Mouse (Mus musculus): ENCODE data around the gene Mllt6. TPM values are rescaled to one million over a fixed set of nuclear protein-coding genes. Genes with fewer than 3 reads are reported as not detected.
A peak's percentile ranks its signal among the peaks of the same experiment; 100 is the strongest.
"Not testable (repeated sequence)": the region's sequence is repeated elsewhere in the genome, so short reads cannot be mapped to it uniquely, and the experiment has no call there.

Gene Mllt6
- polyA plus RNA-seq, 1 experiment = 48.7 TPM

- Histone ChIP-seq H3K4me3 (ENCODE audit: insufficient read depth, low read length) (peak overlapping the region; percentile 72; the same call in 1 of the 2 replicates), H3K4me1 (ENCODE audit: control insufficient read depth, insufficient read depth, low read length) (peaks cover 7% of the 10 kb centered on the region; the same call in 1 of the 2 replicates), H3K27ac (ENCODE audit: insufficient read depth, low read depth, low read length) (no peak overlapping the region)
- no peak for TF ChIP-seq POLR2A (IDR thresholded peaks at IDR 0.05; ENCODE audit: borderline replicate concordance, low read depth, low read length)
- no peak for TF ChIP-seq CTCF (IDR thresholded peaks at IDR 0.05; ENCODE audit: low read depth, low read length)
Observed at GRCm38 (mm10) chr11:97628303-97628567, 35.0 kb upstream of the Mllt6 start.

GRCm38 (mm10) chr11:97628568-97629518 lies 34.4 kb upstream of the Mllt6 start:
- TF ChIP-seq POLR2A (IDR thresholded peaks at IDR 0.05; ENCODE audit: borderline replicate concordance, low read depth, low read length) (no peak), CTCF (IDR thresholded peaks at IDR 0.05; ENCODE audit: low read depth, low read length) (no peak)
- H3K4me1 ChIP-seq (ENCODE audit: control insufficient read depth, insufficient read depth, low read length) = peaks cover 7% of the 10 kb centered on the region; the same call in 1 of the 2 replicates
- H3K27ac ChIP-seq (ENCODE audit: insufficient read depth, low read depth, low read length) = no peak overlapping the region
- peak overlapping the region; percentile 72 for H3K4me3 ChIP-seq (ENCODE audit: insufficient read depth, low read length)

GRCm38 (mm10) chr11:97629576-97629975 lies 33.6 kb upstream of the Mllt6 start, which contains the start of gene Epop:
Epop (minus strand) TSS chr11:97629702.
- TF ChIP-seq POLR2A (IDR thresholded peaks at IDR 0.05; ENCODE audit: borderline replicate concordance, low read depth, low read length) (peak; percentile 17; the same call in 1 of the 2 replicates), CTCF (IDR thresholded peaks at IDR 0.05; ENCODE audit: low read depth, low read length) (no peak)
- Histone ChIP-seq H3K4me1 (ENCODE audit: control insufficient read depth, insufficient read depth, low read length) (peaks cover 7% of the 10 kb centered on the region; the same call in 1 of the 2 replicates), H3K27ac (ENCODE audit: insufficient read depth, low read depth, low read length) (no peak within 1 kb of the TSS), H3K4me3 (ENCODE audit: insufficient read depth, low read length) (peak within 1 kb of the TSS; percentile 72)

GRCm38 (mm10) chr11:97631046-97631445 lies 32.2 kb upstream of the Mllt6 start:
- H3K27ac ChIP-seq (ENCODE audit: insufficient read depth, low read depth, low read length) = no peak overlapping the region
- TF ChIP-seq POLR2A (IDR thresholded peaks at IDR 0.05; ENCODE audit: borderline replicate concordance, low read depth, low read length) (no peak), CTCF (IDR thresholded peaks at IDR 0.05; ENCODE audit: low read depth, low read length) (no peak)
- H3K4me1 ChIP-seq (ENCODE audit: control insufficient read depth, insufficient read depth, low read length) = peaks cover 7% of the 10 kb centered on the region; the same call in 1 of the 2 replicates
- H3K4me3 ChIP-seq (ENCODE audit: insufficient read depth, low read length) = no peak overlapping the region

GRCm38 (mm10) chr11:97631500-97631899 lies 31.7 kb upstream of the Mllt6 start:
- TF ChIP-seq POLR2A (IDR thresholded peaks at IDR 0.05; ENCODE audit: borderline replicate concordance, low read depth, low read length) (no peak), CTCF (IDR thresholded peaks at IDR 0.05; ENCODE audit: low read depth, low read length) (no peak)
- H3K4me1 ChIP-seq (ENCODE audit: control insufficient read depth, insufficient read depth, low read length) = peaks cover 7% of the 10 kb centered on the region; the same call in 1 of the 2 replicates
- no peak overlapping the region for H3K4me3 ChIP-seq (ENCODE audit: insufficient read depth, low read length)
- no peak overlapping the region for H3K27ac ChIP-seq (ENCODE audit: insufficient read depth, low read depth, low read length)

DNA sequence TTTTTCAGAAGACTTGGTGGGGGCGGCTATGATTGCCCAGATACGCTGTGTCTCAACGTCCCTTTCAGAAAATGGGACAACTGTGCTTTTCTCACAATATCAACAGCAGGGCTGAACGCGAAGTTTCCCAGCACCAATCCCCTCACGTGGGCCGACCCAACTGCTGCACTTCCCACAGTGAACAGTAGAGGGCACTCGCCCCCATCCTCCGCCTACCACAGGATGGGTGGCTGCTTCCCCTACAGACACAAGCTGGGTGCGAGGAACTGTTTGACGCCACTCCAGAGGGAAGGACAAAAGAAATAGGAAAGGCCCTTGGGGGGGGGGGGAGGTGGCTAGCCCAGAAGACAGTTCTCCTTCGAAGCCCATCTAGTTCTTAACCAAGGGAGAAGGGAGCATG lies 31.3 kb upstream of the Mllt6 start:
- Histone ChIP-seq H3K4me3 (ENCODE audit: insufficient read depth, low read length) (no peak overlapping the region), H3K4me1 (ENCODE audit: control insufficient read depth, insufficient read depth, low read length) (peaks cover 7% of the 10 kb centered on the region; the same call in 1 of the 2 replicates), H3K27ac (ENCODE audit: insufficient read depth, low read depth, low read length) (no peak overlapping the region)
- no peak for TF ChIP-seq POLR2A (IDR thresholded peaks at IDR 0.05; ENCODE audit: borderline replicate concordance, low read depth, low read length)
- peak; percentile 83 for TF ChIP-seq CTCF (IDR thresholded peaks at IDR 0.05; ENCODE audit: low read depth, low read length)

GRCm38 (mm10) chr11:97632440-97632839 lies 30.8 kb upstream of the Mllt6 start:
- not testable (repeated sequence) for H3K4me1 ChIP-seq (ENCODE audit: control insufficient read depth, insufficient read depth, low read length); H3K4me3 ChIP-seq (ENCODE audit: insufficient read depth, low read length); H3K27ac ChIP-seq (ENCODE audit: insufficient read depth, low read depth, low read length)

DNA sequence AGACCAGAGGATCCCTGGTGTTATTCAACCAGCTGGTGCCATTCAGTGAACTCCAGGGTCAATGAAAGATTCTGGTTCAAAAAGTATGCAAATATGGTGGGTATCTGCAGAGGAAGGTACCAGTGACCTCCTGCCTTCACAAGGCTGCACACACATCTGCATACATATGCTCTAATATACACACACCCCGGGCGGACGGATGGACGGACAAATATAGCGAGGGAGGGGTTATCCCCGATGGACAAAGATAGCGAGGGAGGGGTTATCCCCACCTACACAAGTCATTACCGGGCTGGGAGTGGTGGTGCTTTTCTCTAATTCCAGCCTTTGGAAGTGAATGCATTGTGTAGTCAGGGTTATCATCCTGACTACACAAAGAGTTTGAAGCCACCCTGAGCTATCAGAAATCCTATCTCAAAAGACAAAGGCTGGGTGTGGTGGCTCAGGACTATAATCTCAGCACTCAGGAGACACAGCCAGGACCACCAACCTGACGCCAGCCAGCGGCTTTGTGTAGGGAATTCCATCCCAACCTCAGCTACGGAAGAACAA lies 27.7 kb upstream of the Mllt6 start:
- Histone ChIP-seq H3K4me3 (ENCODE audit: insufficient read depth, low read length) (no peak overlapping the region), H3K4me1 (ENCODE audit: control insufficient read depth, insufficient read depth, low read length) (peaks cover under 1% of the 10 kb centered on the region; the same call in 1 of the 2 replicates), H3K27ac (ENCODE audit: insufficient read depth, low read depth, low read length) (no peak overlapping the region)
- TF ChIP-seq POLR2A (IDR thresholded peaks at IDR 0.05; ENCODE audit: borderline replicate concordance, low read depth, low read length) = no peak
- TF ChIP-seq CTCF (IDR thresholded peaks at IDR 0.05; ENCODE audit: low read depth, low read length) = no peak

GRCm38 (mm10) chr11:97641668-97642067 lies 21.5 kb upstream of the Mllt6 start:
- H3K4me3 ChIP-seq (ENCODE audit: insufficient read depth, low read length) = no peak overlapping the region
- no peak overlapping the region for H3K27ac ChIP-seq (ENCODE audit: insufficient read depth, low read depth, low read length)
- peaks cover 6% of the 10 kb centered on the region for H3K4me1 ChIP-seq (ENCODE audit: control insufficient read depth, insufficient read depth, low read length)
- no peak for TF ChIP-seq POLR2A (IDR thresholded peaks at IDR 0.05; ENCODE audit: borderline replicate concordance, low read depth, low read length)
- TF ChIP-seq CTCF (IDR thresholded peaks at IDR 0.05; ENCODE audit: low read depth, low read length) = no peak

GRCm38 (mm10) chr11:97642746-97643145 lies 20.5 kb upstream of the Mllt6 start:
- Histone ChIP-seq H3K4me1 (ENCODE audit: control insufficient read depth, insufficient read depth, low read length) (peaks cover 6% of the 10 kb centered on the region), H3K27ac (ENCODE audit: insufficient read depth, low read depth, low read length) (no peak overlapping the region), H3K4me3 (ENCODE audit: insufficient read depth, low read length) (no peak overlapping the region)
- no peak for TF ChIP-seq POLR2A (IDR thresholded peaks at IDR 0.05; ENCODE audit: borderline replicate concordance, low read depth, low read length)
- no peak for TF ChIP-seq CTCF (IDR thresholded peaks at IDR 0.05; ENCODE audit: low read depth, low read length)
